Mouse (Mus musculus) midbrain, embryonic 16.5 days (tissue): ENCODE results near the gene Cidec. TPM values are rescaled to one million over a fixed set of nuclear protein-coding genes. Genes with fewer than 3 reads are reported as not detected.

ENCODE experiments used
- ATAC-seq: fragments of 200-750 bp; cut with Nextera tagmentation; 2 replicates; pipeline ENCODE4 v1.8.0; 2017; ENCODE audit warnings: moderate TSS enrichment
- H3K27ac ChIP-seq: fragments of 300-500 bp; sonication (generic); 2 replicates; pipeline ENCODE4 v1.5.1; 2014; ENCODE audit warnings: mild to moderate bottlenecking, low read length, mixed read lengths
- H3K27me3 ChIP-seq: fragments of 300-500 bp; sonication (generic); 2 replicates; pipeline ENCODE4 v1.6.1; 2014; ENCODE audit warnings: low read depth, low read length, mixed read lengths; ENCODE audit not compliant: control insufficient read depth, insufficient read depth
- H3K36me3 ChIP-seq: fragments of 300-500 bp; sonication (generic); 2 replicates; pipeline ENCODE4 v1.6.1; 2014; ENCODE audit warnings: mild to moderate bottlenecking, low read length, moderate library complexity, mixed read lengths; ENCODE audit not compliant: control insufficient read depth, insufficient read depth
- H3K4me1 ChIP-seq: fragments of 300-500 bp; sonication (generic); 2 replicates; pipeline ENCODE4 v1.6.1; 2014; ENCODE audit warnings: mild to moderate bottlenecking, low read length, mixed read lengths; ENCODE audit not compliant: control insufficient read depth, insufficient read depth
- H3K4me2 ChIP-seq: fragments of 300-500 bp; sonication (generic); 2 replicates; pipeline ENCODE4 v1.6.1; 2014; ENCODE audit warnings: mild to moderate bottlenecking, low read length, mixed read lengths
- H3K4me3 ChIP-seq: fragments of 300-500 bp; sonication (generic); 2 replicates; pipeline ENCODE4 v1.5.1; 2014; ENCODE audit warnings: low read depth, mild to moderate bottlenecking, low read length, moderate library complexity, mixed read lengths
- H3K9ac ChIP-seq: fragments of 300-500 bp; sonication (generic); 2 replicates; pipeline ENCODE4 v1.6.1; 2014; ENCODE audit warnings: low read depth, low read length, mixed read lengths
- H3K9me3 ChIP-seq: fragments of 300-500 bp; sonication (generic); replicated peaks from 2 replicates; pipeline ENCODE4 v1.6.1; 2014; ENCODE audit warnings: mild to moderate bottlenecking, low read length, mixed read lengths; ENCODE audit not compliant: control insufficient read depth, poor library complexity, severe bottlenecking
- WGBS: fragments of 180-500 bp; shearing (Covaris S2); extraction: QIAGEN DNeasy Blood & Tissue Kit; methylation state at CpG from one replicate; pipeline ENCODE4 v1.1.7; 2014; 5-methylcytosine and 5-hydroxymethylcytosine counted together
- polyA plus RNA-seq: library from polyadenylated mRNA; unstranded; fragments of >200 nt; fragmentation: Nextera tagmentation; extraction: Ambion mirVana; gene quantifications from 2 replicates; pipeline ENCODE4 v1.2.1, GENCODE M21; 2015

Gene Cidec
- polyA plus RNA-seq, 1 experiment from 2014 or later: not detected

- peaks cover 7% of the 10 kb centered on the region; the same call in 1 of the 2 replicates for H3K4me1 ChIP-seq
- WGBS: 81% methylated on average over 2 of the region's 2 CpGs
- H3K4me3 ChIP-seq: no peak overlapping the region
- no peaks in the 10 kb centered on the region for H3K9me3 ChIP-seq
- no peak overlapping the region for H3K9ac ChIP-seq
- peaks cover 16% of the 10 kb centered on the region for H3K27me3 ChIP-seq
- H3K27ac ChIP-seq: no peak overlapping the region
- H3K4me2 ChIP-seq: no peak overlapping the region
- ATAC-seq: no peak
- no peaks in the 10 kb centered on the region for H3K36me3 ChIP-seq
Observed at GRCm38 (mm10) chr6:113473246-113473645, 37.7 kb upstream of the Cidec start.

- Histone ChIP-seq H3K27me3 (peaks cover 16% of the 10 kb centered on the region), H3K27ac (no peak overlapping the region), H3K4me3 (no peak overlapping the region), H3K4me1 (peaks cover 7% of the 10 kb centered on the region; the same call in 1 of the 2 replicates), H3K9me3 (no peaks in the 10 kb centered on the region), H3K4me2 (no peak overlapping the region), H3K9ac (no peak overlapping the region), H3K36me3 (no peaks in the 10 kb centered on the region)
- WGBS: 67% methylated on average over 10 of the region's 10 CpGs
- no peak for ATAC-seq
Observed at GRCm38 (mm10) chr6:113472061-113472460, 36.5 kb upstream of the Cidec start.

GRCm38 (mm10) chr6:113471297-113471936, 35.9 kb upstream of the Cidec start, which contains the start of gene Il17rc:
Gene Il17rc, plus strand, starts transcription at chr6:113471427.
- 14% methylated on average over 12 of the region's 12 CpGs for WGBS
- Histone ChIP-seq H3K27me3 (peaks cover 16% of the 10 kb centered on the region), H3K36me3 (no peaks in the 10 kb centered on the region), H3K27ac (no peak within 1 kb of the TSS), H3K4me2 (no peak within 1 kb of the TSS), H3K9ac (no peak within 1 kb of the TSS), H3K4me3 (no peak within 1 kb of the TSS), H3K9me3 (no peaks in the 10 kb centered on the region), H3K4me1 (peaks cover 7% of the 10 kb centered on the region; the same call in 1 of the 2 replicates)
- no peak for ATAC-seq

GRCm38 (mm10) chr6:113469432-113469831, 33.9 kb upstream of the Cidec start:
- H3K4me3 ChIP-seq: peak overlapping the region; percentile 41
- H3K9me3 ChIP-seq: no peaks in the 10 kb centered on the region
- peak overlapping the region; percentile 59 for H3K9ac ChIP-seq
- H3K27me3 ChIP-seq: peaks cover 16% of the 10 kb centered on the region
- peaks cover 7% of the 10 kb centered on the region; the same call in 1 of the 2 replicates for H3K4me1 ChIP-seq
- H3K27ac ChIP-seq: no peak overlapping the region
- peak overlapping the region; percentile 69 for H3K4me2 ChIP-seq
- H3K36me3 ChIP-seq: no peaks in the 10 kb centered on the region
- ATAC-seq: peak; percentile 79
- under 1% methylated on average over 31 of the region's 31 CpGs for WGBS

- peaks cover 16% of the 10 kb centered on the region for H3K27me3 ChIP-seq
- peak overlapping the region; percentile 69 for H3K4me2 ChIP-seq
- WGBS: 13% methylated on average over 9 of the region's 9 CpGs
- no peaks in the 10 kb centered on the region for H3K36me3 ChIP-seq
- peaks cover 7% of the 10 kb centered on the region; the same call in 1 of the 2 replicates for H3K4me1 ChIP-seq
- peak overlapping the region; percentile 41 for H3K4me3 ChIP-seq
- H3K9me3 ChIP-seq: no peaks in the 10 kb centered on the region
- H3K27ac ChIP-seq: no peak overlapping the region
- ATAC-seq: peak; percentile 76
- H3K9ac ChIP-seq: peak overlapping the region; percentile 59; the same call in 1 of the 2 replicates
Observed at GRCm38 (mm10) chr6:113469021-113469420, 33.5 kb upstream of the Cidec start.

GRCm38 (mm10) chr6:113468512-113468911, 33.0 kb upstream of the Cidec start:
- ATAC-seq: no peak
- peaks cover 7% of the 10 kb centered on the region; the same call in 1 of the 2 replicates for H3K4me1 ChIP-seq
- H3K4me3 ChIP-seq: no peak overlapping the region
- no peak overlapping the region for H3K27ac ChIP-seq
- H3K9me3 ChIP-seq: no peaks in the 10 kb centered on the region
- H3K27me3 ChIP-seq: peaks cover 16% of the 10 kb centered on the region
- no peaks in the 10 kb centered on the region for H3K36me3 ChIP-seq
- H3K4me2 ChIP-seq: no peak overlapping the region
- 53% methylated on average over 3 of the region's 3 CpGs for WGBS
- H3K9ac ChIP-seq: no peak overlapping the region

GRCm38 (mm10) chr6:113465602-113466001, 30.0 kb upstream of the Cidec start:
- 67% methylated on average over 5 of the region's 5 CpGs for whole genome bisulfite sequencing
- H3K4me2 ChIP-seq: no peak overlapping the region
- no peak overlapping the region for H3K27ac ChIP-seq
- no peak for ATAC-seq
- H3K36me3 ChIP-seq: no peaks in the 10 kb centered on the region
- no peak overlapping the region for H3K4me3 ChIP-seq
- H3K9ac ChIP-seq: no peak overlapping the region
- H3K4me1 ChIP-seq: peaks cover 7% of the 10 kb centered on the region; the same call in 1 of the 2 replicates
- H3K27me3 ChIP-seq: peaks cover 9% of the 10 kb centered on the region
- H3K9me3 ChIP-seq: no peaks in the 10 kb centered on the region

GRCm38 (mm10) chr6:113464040-113464439, 28.5 kb upstream of the Cidec start:
- Histone ChIP-seq H3K4me1 (no peaks in the 10 kb centered on the region), H3K4me2 (no peak overlapping the region), H3K4me3 (no peak overlapping the region), H3K27me3 (no peaks in the 10 kb centered on the region; the same call in 1 of the 2 replicates), H3K36me3 (no peaks in the 10 kb centered on the region), H3K9ac (no peak overlapping the region), H3K9me3 (no peaks in the 10 kb centered on the region), H3K27ac (no peak overlapping the region)
- no peak for ATAC-seq
- WGBS: 68% methylated on average over 7 of the region's 7 CpGs

- H3K27ac ChIP-seq: no peak overlapping the region
- no peaks in the 10 kb centered on the region for H3K36me3 ChIP-seq
- H3K9ac ChIP-seq: no peak overlapping the region
- WGBS: 81% methylated on average over 10 of the region's 10 CpGs
- H3K4me2 ChIP-seq: no peak overlapping the region
- no peaks in the 10 kb centered on the region; the same call in 1 of the 2 replicates for H3K27me3 ChIP-seq
- no peaks in the 10 kb centered on the region for H3K4me1 ChIP-seq
- no peak for ATAC-seq
- no peak overlapping the region for H3K4me3 ChIP-seq
- no peaks in the 10 kb centered on the region for H3K9me3 ChIP-seq
Observed at GRCm38 (mm10) chr6:113458635-113459034, 23.1 kb upstream of the Cidec start.
